Mouse (Mus musculus): ENCODE measurements around the gene Rxra.
A peak's percentile ranks its signal among the peaks of the same experiment; 100 is the strongest.

Gene Rxra

DNA sequence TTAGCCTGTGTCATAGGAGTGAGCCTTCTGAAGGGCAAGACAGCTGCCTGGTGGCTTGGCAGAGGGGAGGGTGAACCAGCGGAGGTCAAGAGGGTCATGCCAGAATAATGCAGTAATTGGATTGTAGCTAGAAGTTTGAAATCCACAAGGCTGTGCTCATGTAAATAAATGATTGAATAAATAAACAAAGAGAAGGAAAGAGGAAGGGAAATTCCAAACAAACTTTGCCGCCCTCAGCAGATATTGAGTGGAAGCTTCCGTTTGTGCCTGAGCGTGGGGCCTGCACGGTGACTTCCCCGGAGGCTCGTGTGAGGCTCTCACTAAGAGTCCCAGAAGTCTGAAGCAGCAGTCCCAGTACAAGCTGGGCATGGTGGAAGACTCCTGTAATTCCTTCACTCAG, 91.5 kb downstream of the Rxra start:
- no peaks in the 10 kb centered on the region for H3K36me3 ChIP-seq (ENCODE audit: control insufficient read depth, insufficient read depth, low read length, poor library complexity, severe bottlenecking)
- H3K27me3 ChIP-seq (ENCODE audit: control insufficient read depth, insufficient read depth, low read length, poor library complexity, severe bottlenecking), result no peaks in the 10 kb centered on the region
- DNase-seq (ENCODE audit: low read depth, low spot score), result no peak

DNA sequence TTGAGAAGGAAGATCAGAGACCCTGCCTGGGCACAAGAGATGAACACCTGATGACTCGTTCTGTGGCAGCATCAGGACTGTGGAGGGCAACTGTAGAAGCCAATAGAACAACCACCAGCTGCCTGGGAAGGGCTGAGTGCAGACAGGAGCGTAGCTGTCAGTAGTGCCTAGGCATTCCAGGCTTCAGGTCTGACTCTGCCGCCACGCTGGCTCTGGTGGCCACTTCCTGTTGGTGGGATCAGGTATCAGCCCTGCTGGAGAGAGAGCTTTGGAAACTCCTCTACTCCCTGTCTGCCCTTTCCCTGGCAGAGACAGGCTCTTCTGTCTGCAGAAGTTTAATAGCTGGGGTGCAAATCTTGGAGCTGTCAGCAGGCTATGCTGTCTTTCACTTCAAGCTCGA, 93.5 kb downstream of the Rxra start:
- no peaks in the 10 kb centered on the region for H3K27me3 ChIP-seq (ENCODE audit: control insufficient read depth, insufficient read depth, low read length, poor library complexity, severe bottlenecking)
- DNase-seq (ENCODE audit: low read depth, low spot score), result no peak
- H3K36me3 ChIP-seq (ENCODE audit: control insufficient read depth, insufficient read depth, low read length, poor library complexity, severe bottlenecking), result no peaks in the 10 kb centered on the region

DNA sequence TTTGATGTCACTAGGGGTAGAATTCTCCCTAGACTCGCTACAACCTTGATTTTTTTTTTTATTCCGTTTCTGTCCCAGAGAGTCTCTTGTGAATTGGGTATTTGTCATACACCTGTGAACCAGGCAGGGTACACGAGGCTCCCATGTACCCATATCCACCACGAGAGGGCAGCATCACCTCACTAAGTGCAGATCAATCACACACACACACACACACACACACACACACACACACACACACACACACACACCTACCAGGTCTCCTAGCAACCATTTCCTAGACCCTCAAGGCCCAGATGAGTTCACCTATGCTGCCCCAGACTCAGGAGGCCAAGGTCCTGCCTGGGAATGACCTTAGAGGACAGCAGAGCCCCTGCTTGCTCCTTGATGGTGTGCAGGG, 94.0 kb downstream of the Rxra start:
- H3K27me3 ChIP-seq (ENCODE audit: control insufficient read depth, insufficient read depth, low read length, poor library complexity, severe bottlenecking), result no peaks in the 10 kb centered on the region
- DNase-seq (ENCODE audit: low read depth, low spot score), result peak; percentile 65
- no peaks in the 10 kb centered on the region for H3K36me3 ChIP-seq (ENCODE audit: control insufficient read depth, insufficient read depth, low read length, poor library complexity, severe bottlenecking)

DNA sequence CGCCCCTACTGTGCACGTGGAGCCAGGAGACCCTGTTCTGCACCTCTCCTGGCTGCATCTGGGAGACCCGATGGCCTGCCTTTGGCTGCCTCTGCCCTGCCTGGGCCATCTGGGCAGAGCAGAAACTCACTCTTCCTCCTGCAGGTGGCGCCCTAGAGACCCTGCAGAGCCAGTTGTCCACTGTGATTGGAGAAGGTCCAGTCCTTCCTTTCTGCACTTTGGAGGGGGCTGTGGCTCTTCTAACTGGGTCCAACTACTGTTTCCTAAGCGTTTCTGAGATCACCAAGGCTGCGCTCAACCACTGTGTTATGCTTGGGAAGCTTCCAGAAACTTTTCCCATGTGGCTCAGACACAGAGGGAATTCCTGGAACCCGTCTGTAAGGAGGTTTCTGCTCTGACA, 95.7 kb downstream of the Rxra start:
- H3K36me3 ChIP-seq (ENCODE audit: control insufficient read depth, insufficient read depth, low read length, poor library complexity, severe bottlenecking), result no peaks in the 10 kb centered on the region
- DNase-seq (ENCODE audit: low read depth, low spot score), result peak; percentile 52
- no peaks in the 10 kb centered on the region for H3K27me3 ChIP-seq (ENCODE audit: control insufficient read depth, insufficient read depth, low read length, poor library complexity, severe bottlenecking)

DNA sequence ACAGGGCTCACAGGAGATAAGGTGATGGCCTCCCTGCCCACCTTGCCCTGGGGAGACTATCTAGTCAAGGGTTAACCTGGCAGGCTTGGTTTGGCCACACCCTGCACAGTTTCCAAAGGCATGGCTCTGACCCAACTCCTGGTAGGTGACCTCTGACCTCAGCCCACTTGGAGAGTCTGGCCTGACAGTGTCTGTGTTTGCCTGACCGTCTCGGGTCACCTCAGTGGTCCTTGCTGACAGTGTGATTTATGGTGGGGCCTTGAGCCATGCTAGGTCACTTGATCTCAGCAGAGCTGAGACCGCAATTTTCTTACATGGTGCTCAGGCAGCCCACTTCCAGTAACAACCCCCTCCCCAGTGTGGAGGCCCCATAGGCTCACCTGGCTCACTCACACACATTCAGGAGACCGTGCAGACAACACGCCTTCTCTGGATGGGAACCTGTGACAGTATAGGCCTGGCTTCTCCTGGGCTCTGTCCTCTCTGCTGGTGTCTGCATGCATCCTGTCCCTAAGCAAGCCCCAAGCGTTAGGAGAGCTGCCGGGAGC, 96.7 kb downstream of the Rxra start:
- DNase-seq (ENCODE audit: low read depth, low spot score), result no peak
- no peaks in the 10 kb centered on the region for H3K27me3 ChIP-seq (ENCODE audit: control insufficient read depth, insufficient read depth, low read length, poor library complexity, severe bottlenecking)
- H3K36me3 ChIP-seq (ENCODE audit: control insufficient read depth, insufficient read depth, low read length, poor library complexity, severe bottlenecking), result no peaks in the 10 kb centered on the region

- no peak for DNase-seq (ENCODE audit: low read depth, low spot score)
- H3K27me3 ChIP-seq (ENCODE audit: control insufficient read depth, insufficient read depth, low read length, poor library complexity, severe bottlenecking), result no peaks in the 10 kb centered on the region
- no peaks in the 10 kb centered on the region for H3K36me3 ChIP-seq (ENCODE audit: control insufficient read depth, insufficient read depth, low read length, poor library complexity, severe bottlenecking)
These were observed 97.9 kb downstream of the Rxra start for GRCm38 (mm10) chr2:27773980-27774730.

DNA sequence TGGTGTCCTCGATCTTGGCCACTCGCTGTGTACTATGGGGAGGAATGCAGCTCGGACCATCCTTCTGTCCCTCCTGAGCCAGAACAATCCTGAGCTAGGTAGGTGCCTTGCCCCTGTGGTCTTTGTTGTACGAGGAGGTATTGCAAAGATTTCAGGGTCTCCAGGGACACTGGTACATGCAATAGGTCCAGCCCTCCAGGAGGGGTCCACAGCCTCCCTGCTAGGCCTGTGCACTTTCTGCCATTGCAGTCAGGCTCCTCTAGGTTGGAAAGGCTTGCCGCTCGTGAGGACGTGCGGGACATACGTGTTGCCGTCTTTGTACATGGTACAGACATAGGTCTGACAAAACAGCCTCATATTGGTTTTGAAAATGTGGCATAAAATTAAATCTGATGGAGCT, 98.8 kb downstream of the Rxra start:
- H3K36me3 ChIP-seq (ENCODE audit: control insufficient read depth, insufficient read depth, low read length, poor library complexity, severe bottlenecking), result no peaks in the 10 kb centered on the region

GRCm38 (mm10) chr2:27775625-27776024, 99.4 kb downstream of the Rxra start:
- Histone ChIP-seq H3K36me3 (ENCODE audit: control insufficient read depth, insufficient read depth, low read length, poor library complexity, severe bottlenecking) (no peaks in the 10 kb centered on the region), H3K27me3 (ENCODE audit: control insufficient read depth, insufficient read depth, low read length, poor library complexity, severe bottlenecking) (no peaks in the 10 kb centered on the region)
- no peak for DNase-seq (ENCODE audit: low read depth, low spot score)

More for the DNA sequence above, 98.8 kb downstream of the Rxra start:
- DNase-seq (ENCODE audit: low read depth, low spot score), result no peak
- no peaks in the 10 kb centered on the region for H3K27me3 ChIP-seq (ENCODE audit: control insufficient read depth, insufficient read depth, low read length, poor library complexity, severe bottlenecking)

DNA sequence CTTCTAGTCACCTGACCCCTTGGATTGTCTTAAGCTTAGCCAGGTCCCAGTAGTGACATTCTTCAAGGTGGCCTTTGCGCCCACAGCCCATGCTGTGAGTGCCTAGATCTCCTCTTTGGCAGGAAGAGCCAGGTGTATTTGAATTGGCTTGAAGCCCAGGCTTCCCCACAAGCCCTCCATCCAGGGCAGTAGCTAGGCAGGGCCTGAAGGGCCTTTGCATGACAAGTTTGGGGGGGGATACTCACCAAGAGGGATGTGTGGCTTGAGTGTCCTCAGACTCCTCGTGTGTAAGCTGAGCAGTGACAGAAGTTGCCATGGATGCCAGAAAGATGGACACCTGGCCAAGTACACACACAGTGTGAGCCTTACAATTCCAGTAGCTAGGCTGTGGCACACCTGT, 101.5 kb downstream of the Rxra start:
- Histone ChIP-seq H3K27me3 (ENCODE audit: control insufficient read depth, insufficient read depth, low read length, poor library complexity, severe bottlenecking) (no peaks in the 10 kb centered on the region), H3K36me3 (ENCODE audit: control insufficient read depth, insufficient read depth, low read length, poor library complexity, severe bottlenecking) (no peaks in the 10 kb centered on the region)
- DNase-seq (ENCODE audit: low read depth, low spot score), result no peak

- Histone ChIP-seq H3K36me3 (ENCODE audit: control insufficient read depth, insufficient read depth, low read length, poor library complexity, severe bottlenecking) (no peaks in the 10 kb centered on the region), H3K27me3 (ENCODE audit: control insufficient read depth, insufficient read depth, low read length, poor library complexity, severe bottlenecking) (no peaks in the 10 kb centered on the region)
- no peak for DNase-seq (ENCODE audit: low read depth, low spot score)
These were observed 102.0 kb downstream of the Rxra start for GRCm38 (mm10) chr2:27778289-27778688.

- no peak for DNase-seq (ENCODE audit: low read depth, low spot score)
- no peaks in the 10 kb centered on the region for H3K27me3 ChIP-seq (ENCODE audit: control insufficient read depth, insufficient read depth, low read length, poor library complexity, severe bottlenecking)
- H3K36me3 ChIP-seq (ENCODE audit: control insufficient read depth, insufficient read depth, low read length, poor library complexity, severe bottlenecking), result no peaks in the 10 kb centered on the region
These were observed 103.1 kb downstream of the Rxra start for GRCm38 (mm10) chr2:27779291-27779866.

GRCm38 (mm10) chr2:27780162-27780561, 103.9 kb downstream of the Rxra start:
- H3K27me3 ChIP-seq (ENCODE audit: control insufficient read depth, insufficient read depth, low read length, poor library complexity, severe bottlenecking), result no peaks in the 10 kb centered on the region

GRCm38 (mm10) chr2:27785363-27785762, 109.1 kb downstream of the Rxra start:
- no peak for DNase-seq (ENCODE audit: low read depth, low spot score)
- H3K27me3 ChIP-seq (ENCODE audit: control insufficient read depth, insufficient read depth, low read length, poor library complexity, severe bottlenecking), result no peaks in the 10 kb centered on the region
- H3K36me3 ChIP-seq (ENCODE audit: control insufficient read depth, insufficient read depth, low read length, poor library complexity, severe bottlenecking), result no peaks in the 10 kb centered on the region

More at GRCm38 (mm10) chr2:27780162-27780561, 103.9 kb downstream of the Rxra start:
- no peak for DNase-seq (ENCODE audit: low read depth, low spot score)
- no peaks in the 10 kb centered on the region for H3K36me3 ChIP-seq (ENCODE audit: control insufficient read depth, insufficient read depth, low read length, poor library complexity, severe bottlenecking)

DNA sequence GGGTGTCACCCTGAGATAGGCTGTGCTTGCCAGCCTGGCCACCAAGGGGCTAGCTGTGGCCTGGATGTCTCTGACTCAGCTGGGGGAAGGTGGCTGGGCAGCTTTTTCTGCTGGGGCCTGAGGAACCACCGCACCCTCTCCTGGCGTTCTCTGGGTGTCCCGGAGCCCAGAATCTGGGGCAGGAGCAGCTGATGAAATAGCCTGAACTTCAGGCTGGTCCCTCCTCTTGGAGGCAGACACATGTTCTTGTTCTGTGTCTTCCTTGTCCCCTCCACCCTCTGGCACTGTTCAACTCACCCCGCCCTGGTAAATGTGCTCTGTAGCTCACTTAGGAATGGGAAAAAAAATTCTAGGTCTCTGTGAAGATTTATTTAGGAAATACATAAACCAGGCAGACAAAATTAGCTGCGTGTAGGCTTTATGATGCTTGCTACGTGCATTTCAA, 109.8 kb downstream of the Rxra start:
- Histone ChIP-seq H3K27me3 (ENCODE audit: control insufficient read depth, insufficient read depth, low read length, poor library complexity, severe bottlenecking) (no peaks in the 10 kb centered on the region), H3K36me3 (ENCODE audit: control insufficient read depth, insufficient read depth, low read length, poor library complexity, severe bottlenecking) (no peaks in the 10 kb centered on the region)
- DNase-seq (ENCODE audit: low read depth, low spot score), result no peak

- H3K27me3 ChIP-seq (ENCODE audit: control insufficient read depth, insufficient read depth, low read length, poor library complexity, severe bottlenecking), result no peaks in the 10 kb centered on the region
- DNase-seq (ENCODE audit: low read depth, low spot score), result no peak
- no peaks in the 10 kb centered on the region for H3K36me3 ChIP-seq (ENCODE audit: control insufficient read depth, insufficient read depth, low read length, poor library complexity, severe bottlenecking)
These were observed 115.3 kb downstream of the Rxra start for GRCm38 (mm10) chr2:27791571-27791970.
